Comparison of ENCODE assay signal across 8 mouse cellular contexts in the genomic region with DNA sequence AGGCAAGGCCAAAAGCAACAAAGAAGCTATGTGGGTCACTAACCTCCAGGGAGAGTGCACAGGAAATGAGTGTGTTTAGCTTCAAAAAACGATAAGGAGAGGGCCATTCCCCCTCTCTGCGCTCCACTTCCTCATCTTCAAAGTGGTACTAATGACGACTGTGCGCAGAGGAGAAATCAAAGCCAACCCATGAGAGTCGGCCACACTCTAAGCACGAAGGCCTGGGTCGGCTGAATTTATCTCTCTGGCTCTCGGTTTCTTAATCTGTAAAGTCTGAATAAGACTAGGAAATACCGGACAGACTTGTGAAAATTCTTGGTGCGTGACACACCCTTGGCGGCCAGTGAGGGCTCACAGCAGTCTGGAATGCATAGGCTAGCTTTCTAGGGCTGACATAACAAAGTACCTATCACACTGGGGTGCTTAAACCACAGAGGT.
A peak's percentile ranks its signal among the peaks of the same experiment; 100 is the strongest.
DNase-seq lines count a peak whose midpoint lies in the region; ATAC-seq lines count a peak whose summit lies in the region.

No protein-coding gene starts in this region.

- 15% methylated on average over 11 of the region's 11 CpGs for whole genome bisulfite sequencing in heart, embryonic 14.5 days
- 27% methylated on average over 11 of the region's 11 CpGs for WGBS in limb, embryonic 12.5 days

- no peak overlapping the region for H3K4me3 ChIP-seq in heart, embryonic 14.5 days (ENCODE audit: control insufficient read depth in 1 of 2, insufficient read depth in 1 of 2, low read depth in 1 of 2, low read length in 2 of 2)
- H3K4me3 ChIP-seq in limb, embryonic 12.5 days (replicated peaks), result no peak overlapping the region

- no peaks in the 10 kb centered on the region for H3K9me3 ChIP-seq in heart, embryonic 14.5 days (ENCODE audit: control insufficient read depth, low read length)
- H3K9me3 ChIP-seq in limb, embryonic 12.5 days, result peaks cover 9% of the 10 kb centered on the region; the same call in 1 of the 2 replicates

- no peaks in the 10 kb centered on the region for H3K36me3 ChIP-seq in heart, embryonic 14.5 days (ENCODE audit: control insufficient read depth, insufficient read depth, low read length)
- H3K36me3 ChIP-seq in limb, embryonic 12.5 days, result no peaks in the 10 kb centered on the region

- peak; percentile 19 to 27 for DNase-seq in urinary bladder, adult 18-20 months (ENCODE audit: low spot score in 2 of 2)
- DNase-seq in urinary bladder, postnatal 10 days (ENCODE audit: low spot score), result no peak
- peak; percentile 84 for DNase-seq in naive thymus-derived CD4-positive, alpha-beta T cell, adult 2 months (ENCODE audit: low read depth)
- no peak for DNase-seq in cerebellum, adult 8-10 months
- DNase-seq in layer of hippocampus, postnatal 14 days (ENCODE audit: low spot score in 2 of 2), result no peak
- no peak for DNase-seq in left cerebral cortex, adult 8-10 months (ENCODE audit: low spot score in 2 of 2)

- no peaks in the 10 kb centered on the region for H3K27me3 ChIP-seq in heart, embryonic 14.5 days (ENCODE audit: control insufficient read depth, insufficient read depth, low read length)
- no peaks in the 10 kb centered on the region for H3K27me3 ChIP-seq in limb, embryonic 12.5 days

- peak overlapping the region; percentile 48 for H3K9ac ChIP-seq in heart, embryonic 14.5 days (ENCODE audit: low read length)
- no peak overlapping the region for H3K9ac ChIP-seq in limb, embryonic 12.5 days (replicated peaks)

- H3K4me1 ChIP-seq in heart, embryonic 14.5 days (ENCODE audit: control insufficient read depth in 2 of 2, insufficient read depth in 2 of 2, low read length in 2 of 2), result peaks cover 23 to 45% of the 10 kb centered on the region in 2 experiments
- H3K4me1 ChIP-seq in limb, embryonic 12.5 days (replicated peaks), result peaks cover 7% of the 10 kb centered on the region; the same call in 1 of the 2 replicates

- ATAC-seq in heart, embryonic 14.5 days (ENCODE audit: insufficient number of reproducible peaks, insufficient read depth, low FRiP score, low read depth), result peak; percentile 79
- ATAC-seq in limb, embryonic 12.5 days (ENCODE audit: insufficient number of reproducible peaks, insufficient read depth, low FRiP score, low TSS enrichment, low read depth), result no peak

- peak overlapping the region; percentile 80 to 81 for H3K27ac ChIP-seq in heart, embryonic 14.5 days (replicated peaks in 1 of 2; ENCODE audit: control insufficient read depth in 1 of 2, insufficient read depth in 1 of 2, low read depth in 2 of 2, low read length in 2 of 2)
- 0 out of 2 replicates have a peak overlapping the region, but pooled peaks have one; percentile 19 for H3K27ac ChIP-seq in limb, embryonic 12.5 days

- H3K4me2 ChIP-seq in heart, embryonic 14.5 days (ENCODE audit: low read length), result peak overlapping the region; percentile 16; the same call in 1 of the 2 replicates
- H3K4me2 ChIP-seq in limb, embryonic 12.5 days, result no peak overlapping the region

Comparison
In these comparisons a context has a peak if more than half of its experiments do, and no peak if none do; other contexts are left out.
1. DNase-seq: peak in urinary bladder, adult 18-20 months (2 of 2) and naive thymus-derived CD4-positive, alpha-beta T cell, adult 2 months (single experiment); none in urinary bladder, postnatal 10 days (single experiment), cerebellum, adult 8-10 months (single experiment), layer of hippocampus, postnatal 14 days (0 of 2) and left cerebral cortex, adult 8-10 months (0 of 2).